Comparison of ENCODE assay signal across 23 mouse cellular contexts in genomic region chr12:51196289-51196688, GRCm38 (mm10).
DNase-seq lines count a peak whose midpoint lies in the region; ATAC-seq and TF ChIP-seq lines count a peak whose summit lies in the region.
"Had no signal": no experiment of that assay in that cellular context is flagged by ENCODE, and none has a peak within 500 bp of the region (broad histone marks: within the 10 kb centered on the region; RNA-seq: fewer than 3 reads in every experiment).

No protein-coding gene starts in this region.

- no peak overlapping the region for H3K9ac ChIP-seq in kidney, embryonic 15.5 days
- H3K9ac ChIP-seq in liver, adult 2 months (ENCODE audit: low read depth, low read length), result no peak overlapping the region
- H3K9ac ChIP-seq in liver, embryonic 11.5 days (ENCODE audit: low read depth, low read length), result no peak overlapping the region
- H3K9ac ChIP-seq: embryonic facial prominence, embryonic 15.5 days; intestine, embryonic 15.5 days; liver, postnatal 0 days had no signal

- H3K4me3 ChIP-seq in kidney, embryonic 15.5 days (replicated peaks), result no peak overlapping the region
- no peak overlapping the region for H3K4me3 ChIP-seq in liver, adult 2 months (ENCODE audit: insufficient read depth, low read depth, low read length)
- H3K4me3 ChIP-seq in liver, embryonic 11.5 days (ENCODE audit: low read depth, low read length), result no peak overlapping the region
- H3K4me3 ChIP-seq: embryonic facial prominence, embryonic 15.5 days; hindbrain, embryonic 10.5 days; intestine, embryonic 15.5 days; limb, embryonic 10.5 days had no signal

- H3K36me3 ChIP-seq in kidney, embryonic 15.5 days, result no peaks in the 10 kb centered on the region
- no peaks in the 10 kb centered on the region for H3K36me3 ChIP-seq in liver, adult 2 months (ENCODE audit: control insufficient read depth, insufficient read depth, low read length)
- H3K36me3 ChIP-seq in liver, embryonic 11.5 days (ENCODE audit: control insufficient read depth, insufficient read depth, low read length), result no peaks in the 10 kb centered on the region
- H3K36me3 ChIP-seq: embryonic facial prominence, embryonic 15.5 days; hindbrain, embryonic 10.5 days; intestine, embryonic 15.5 days; limb, embryonic 10.5 days had no signal

- no peak for ATAC-seq in kidney, embryonic 15.5 days (replicated peaks; ENCODE audit: low FRiP score)
- no peak for ATAC-seq in liver, embryonic 11.5 days (replicated peaks; ENCODE audit: low FRiP score)
- ATAC-seq: forebrain, embryonic 14.5 days; hindbrain, embryonic 16.5 days; intestine, embryonic 15.5 days; liver, postnatal 0 days; lung, postnatal 0 days had no signal

- H3K4me1 ChIP-seq in kidney, embryonic 15.5 days, result no peaks in the 10 kb centered on the region
- peaks cover 7% of the 10 kb centered on the region for H3K4me1 ChIP-seq in liver, adult 2 months (ENCODE audit: control insufficient read depth, insufficient read depth, low read length)
- no peaks in the 10 kb centered on the region for H3K4me1 ChIP-seq in liver, embryonic 11.5 days (replicated peaks; ENCODE audit: control insufficient read depth, insufficient read depth, low read length)
- H3K4me1 ChIP-seq: embryonic facial prominence, embryonic 15.5 days; hindbrain, embryonic 10.5 days; intestine, embryonic 15.5 days; limb, embryonic 10.5 days had no signal

- H3K4me2 ChIP-seq in kidney, embryonic 15.5 days, result no peak overlapping the region
- H3K4me2 ChIP-seq in liver, embryonic 11.5 days, result no peak overlapping the region
- H3K4me2 ChIP-seq: embryonic facial prominence, embryonic 15.5 days; heart, embryonic 11.5 days; intestine, embryonic 15.5 days; midbrain, embryonic 11.5 days had no signal

- no peaks in the 10 kb centered on the region for H3K27me3 ChIP-seq in kidney, embryonic 15.5 days
- H3K27me3 ChIP-seq in liver, adult 2 months (ENCODE audit: control insufficient read depth, insufficient read depth, low read length), result no peaks in the 10 kb centered on the region
- no peaks in the 10 kb centered on the region for H3K27me3 ChIP-seq in liver, embryonic 11.5 days (replicated peaks; ENCODE audit: control insufficient read depth, insufficient read depth, low read length)
- H3K27me3 ChIP-seq: embryonic facial prominence, embryonic 15.5 days; intestine, embryonic 15.5 days had no signal

- WGBS in kidney, embryonic 15.5 days, result 75% methylated on average over 5 of the region's 5 CpGs
- WGBS in liver, adult 2 months, result 60% methylated on average over 5 of the region's 5 CpGs
- 55% methylated on average over 5 of the region's 5 CpGs for WGBS in liver, embryonic 11.5 days

- H3K27ac ChIP-seq in kidney, embryonic 15.5 days, result no peak overlapping the region
- H3K27ac ChIP-seq in liver, adult 2 months (replicated peaks; ENCODE audit: insufficient read depth, low read depth, low read length), result no peak overlapping the region
- no peak overlapping the region for H3K27ac ChIP-seq in liver, embryonic 11.5 days (ENCODE audit: low read depth, low read length)
- H3K27ac ChIP-seq: embryonic facial prominence, embryonic 15.5 days; hindbrain, embryonic 10.5 days; intestine, embryonic 15.5 days; limb, embryonic 10.5 days had no signal

- TF ChIP-seq POLR2A in liver, adult 2 months (IDR thresholded peaks at IDR 0.05; ENCODE audit: extremely low read depth, insufficient read depth, low read length), result no peak

- H3K79me2 ChIP-seq in liver, adult 2 months (ENCODE audit: control insufficient read depth, insufficient read depth, low read length), result no peaks in the 10 kb centered on the region

- no peak for TF ChIP-seq CTCF in liver, adult 2 months (IDR thresholded peaks at IDR 0.05; ENCODE audit: low read depth, low read length)

- DNase-seq in adrenal gland, postnatal 10 days, result peak; percentile 3
- DNase-seq in adrenal gland, adult 8-10 months, result no peak
- DNase-seq in kidney, adult 11 months, result peak; percentile 13
- peak; percentile 14 for DNase-seq in liver, adult 2 months (ENCODE audit: extremely low read depth, low read depth, low spot score)
- no peak for DNase-seq in liver, embryonic 11.5 days (ENCODE audit: low spot score)
- no peak for DNase-seq in right cerebral cortex, adult 18-20 months
- no peak for DNase-seq in frontal cortex, adult 2 months (ENCODE audit: extremely low spot score in 1 of 2, low spot score in 1 of 2)
- DNase-seq: adrenal gland, postnatal 14 days; cerebellum, adult 2 months; cerebellum, postnatal 25 days; embryo, embryonic 11 days; liver; liver, postnatal 0 days had no signal

- no peaks in the 10 kb centered on the region for H3K9me3 ChIP-seq in kidney, embryonic 15.5 days (replicated peaks)
- H3K9me3 ChIP-seq in liver, embryonic 11.5 days (ENCODE audit: control insufficient read depth, low read length), result no peaks in the 10 kb centered on the region
- H3K9me3 ChIP-seq: embryonic facial prominence, embryonic 15.5 days; hindbrain, embryonic 10.5 days; intestine, embryonic 15.5 days; limb, embryonic 10.5 days had no signal

Comparison
In these comparisons a context has a peak if more than half of its experiments do, and no peak if none do; other contexts are left out.
1. DNase-seq: peak in adrenal gland, postnatal 10 days (single experiment), kidney, adult 11 months (single experiment) and liver, adult 2 months (single experiment); none in adrenal gland, adult 8-10 months (single experiment), liver, embryonic 11.5 days (single experiment), right cerebral cortex, adult 18-20 months (single experiment) and frontal cortex, adult 2 months (0 of 2).